Mouse (Mus musculus): Measurements from ENCODE around the gene Glod4. TPM values are rescaled to one million over a fixed set of nuclear protein-coding genes. Genes with fewer than 3 reads are reported as not detected.

Gene Glod4
- polyA plus RNA-seq, 1 experiment = 3.0 TPM

DNA sequence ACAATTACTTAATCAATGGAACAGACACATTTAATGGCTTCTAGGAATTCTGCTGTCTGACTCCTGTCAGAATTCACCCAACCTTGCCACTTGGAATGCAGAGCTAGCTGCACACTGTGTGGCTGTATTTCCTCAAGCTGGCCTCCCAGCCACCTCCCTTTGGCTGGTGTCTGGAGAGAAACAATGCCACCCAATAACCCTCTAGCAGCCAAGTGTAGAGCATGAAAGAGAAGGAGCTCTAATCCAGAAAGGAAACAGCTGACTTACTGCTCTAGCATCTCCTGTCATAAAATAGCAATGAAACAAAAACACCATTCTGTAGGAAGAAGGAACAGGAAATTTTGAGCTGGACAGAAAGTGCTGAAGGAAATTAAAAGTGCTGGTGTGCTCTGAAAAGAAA lies 142.4 kb downstream of the Glod4 start:
- TF ChIP-seq GATA1 (IDR thresholded peaks at IDR 0.05; ENCODE audit: borderline replicate concordance, low read length) = no peak
- no peak for TF ChIP-seq FLI1 (IDR thresholded peaks at IDR 0.05; ENCODE audit: low read length)
- H3K9me3 ChIP-seq = no peaks in the 10 kb centered on the region
- H3K4me3 ChIP-seq (replicated peaks) = no peak overlapping the region
- H3K36me3 ChIP-seq (replicated peaks; ENCODE audit: low read length) = peaks cover 71% of the 10 kb centered on the region
- H3K27me3 ChIP-seq (replicated peaks) = no peaks in the 10 kb centered on the region
- 0 out of 2 replicates have a peak, but pooled peaks cover 3% of the 10 kb centered on the region for H3K4me1 ChIP-seq

DNA sequence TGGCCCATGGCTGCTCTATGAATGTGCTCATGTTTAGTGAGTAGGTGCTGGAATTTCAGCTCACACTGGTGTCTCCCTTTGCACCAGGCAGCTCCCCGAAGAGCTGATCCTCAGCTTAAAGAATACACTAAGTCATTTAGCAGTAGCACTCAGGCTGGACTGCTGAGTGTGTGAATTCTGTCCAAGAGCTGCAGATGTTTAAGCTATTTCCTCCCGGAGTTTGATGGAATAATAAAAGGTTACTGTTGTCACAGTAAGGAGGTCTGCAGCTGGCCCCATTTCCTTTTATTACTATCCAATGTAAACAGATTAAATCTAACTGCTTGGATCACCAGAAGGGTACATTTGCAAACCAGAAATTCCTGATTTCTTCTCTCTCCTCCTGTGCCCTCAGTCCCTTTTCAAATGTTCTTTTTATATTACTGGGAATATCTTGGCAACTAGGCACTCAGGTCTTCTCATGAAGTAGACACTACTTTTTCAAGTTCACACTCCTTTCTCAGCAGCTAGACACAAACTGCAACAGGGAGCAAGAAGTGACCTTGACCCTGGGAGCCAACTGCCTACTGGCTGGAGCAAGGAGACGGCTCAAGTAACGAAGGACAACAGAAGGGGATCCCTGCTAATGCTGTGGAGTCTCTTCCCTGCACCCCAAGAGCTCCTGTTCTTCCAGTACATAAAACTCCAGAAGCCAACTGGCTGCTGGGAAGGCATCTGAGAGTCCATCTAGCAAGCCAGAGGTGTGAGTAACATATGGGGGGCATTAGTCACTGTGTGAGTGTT lies 144.1 kb downstream of the Glod4 start:
- H3K27me3 ChIP-seq (replicated peaks) = no peaks in the 10 kb centered on the region
- TF ChIP-seq GATA1 (IDR thresholded peaks at IDR 0.05; ENCODE audit: borderline replicate concordance, low read length) (no peak), FLI1 (IDR thresholded peaks at IDR 0.05; ENCODE audit: low read length) (no peak)
- H3K4me1 ChIP-seq = 0 out of 2 replicates have a peak, but pooled peaks cover 3% of the 10 kb centered on the region
- H3K9me3 ChIP-seq = no peaks in the 10 kb centered on the region
- H3K36me3 ChIP-seq (replicated peaks; ENCODE audit: low read length) = peaks cover 55% of the 10 kb centered on the region
- no peak overlapping the region for H3K4me3 ChIP-seq (replicated peaks)

- no peak overlapping the region for H3K4me3 ChIP-seq (replicated peaks)
- no peak for TF ChIP-seq FLI1 (IDR thresholded peaks at IDR 0.05; ENCODE audit: low read length)
- TF ChIP-seq GATA1 (IDR thresholded peaks at IDR 0.05; ENCODE audit: borderline replicate concordance, low read length) = no peak
- peaks cover 49% of the 10 kb centered on the region for H3K36me3 ChIP-seq (replicated peaks; ENCODE audit: low read length)
- no peaks in the 10 kb centered on the region for H3K27me3 ChIP-seq (replicated peaks)
- no peaks in the 10 kb centered on the region for H3K9me3 ChIP-seq
- peaks cover 10% of the 10 kb centered on the region for H3K4me1 ChIP-seq
These were observed 149.9 kb downstream of the Glod4 start for GRCm38 (mm10) chr11:76093610-76094009.

DNA sequence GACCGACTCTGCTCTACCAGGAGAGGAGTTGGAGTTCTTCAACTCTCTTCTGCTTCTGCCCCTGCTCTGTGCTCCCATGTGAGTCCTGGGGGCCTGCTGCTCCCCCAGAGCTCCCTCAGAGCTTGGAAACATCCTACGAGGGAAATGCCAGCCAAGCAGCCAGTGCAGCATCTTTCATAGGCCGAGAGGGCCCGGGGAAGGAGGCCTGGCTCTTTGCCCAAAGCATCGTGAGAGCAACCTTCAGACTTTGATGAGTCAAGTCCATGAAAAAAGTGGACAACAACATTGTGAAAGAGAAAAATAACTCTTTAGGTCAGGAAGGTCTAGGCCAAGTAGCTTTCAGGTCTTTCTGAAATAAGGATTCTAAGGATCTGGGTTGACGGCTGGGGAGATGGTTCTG lies 153.7 kb downstream of the Glod4 start:
- Histone ChIP-seq H3K4me3 (replicated peaks) (no peak overlapping the region), H3K27me3 (replicated peaks) (no peaks in the 10 kb centered on the region), H3K36me3 (replicated peaks; ENCODE audit: low read length) (peaks cover 66% of the 10 kb centered on the region), H3K4me1 (peaks cover 46% of the 10 kb centered on the region), H3K9me3 (no peaks in the 10 kb centered on the region)
- no peak for TF ChIP-seq FLI1 (IDR thresholded peaks at IDR 0.05; ENCODE audit: low read length)
- TF ChIP-seq GATA1 (IDR thresholded peaks at IDR 0.05; ENCODE audit: borderline replicate concordance, low read length) = no peak

DNA sequence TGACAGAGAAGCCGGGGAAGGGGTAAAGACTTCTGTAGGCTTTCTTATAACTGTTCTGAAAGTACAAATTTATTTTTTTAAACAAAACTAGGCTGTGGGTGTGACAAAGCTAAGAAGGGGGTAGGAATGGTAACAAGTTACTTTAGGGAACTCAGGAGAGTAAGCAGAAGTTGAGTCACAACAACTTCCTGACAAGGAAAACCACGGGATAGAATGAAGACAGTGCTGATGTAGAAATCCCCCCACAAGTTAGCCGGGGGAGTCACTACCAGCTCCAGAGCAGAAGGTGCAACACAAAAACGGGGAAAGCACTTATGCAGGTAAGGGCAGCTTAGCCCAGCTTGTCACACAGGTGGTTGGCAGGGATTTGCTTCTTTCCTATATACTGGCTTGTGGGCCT lies 155.0 kb downstream of the Glod4 start:
- H3K4me1 ChIP-seq = peaks cover 53% of the 10 kb centered on the region
- H3K36me3 ChIP-seq (replicated peaks; ENCODE audit: low read length) = peaks cover 73% of the 10 kb centered on the region
- no peaks in the 10 kb centered on the region for H3K9me3 ChIP-seq
- no peak for TF ChIP-seq GATA1 (IDR thresholded peaks at IDR 0.05; ENCODE audit: borderline replicate concordance, low read length)
- TF ChIP-seq FLI1 (IDR thresholded peaks at IDR 0.05; ENCODE audit: low read length) = no peak
- H3K27me3 ChIP-seq (replicated peaks) = no peaks in the 10 kb centered on the region
- H3K4me3 ChIP-seq (replicated peaks) = no peak overlapping the region

GRCm38 (mm10) chr11:76085898-76086591 lies 157.5 kb downstream of the Glod4 start:
- Histone ChIP-seq H3K4me1 (peaks cover 53% of the 10 kb centered on the region), H3K9me3 (no peaks in the 10 kb centered on the region), H3K27me3 (replicated peaks) (no peaks in the 10 kb centered on the region), H3K4me3 (replicated peaks) (no peak overlapping the region), H3K36me3 (replicated peaks; ENCODE audit: low read length) (peaks cover 74% of the 10 kb centered on the region)
- no peak for TF ChIP-seq FLI1 (IDR thresholded peaks at IDR 0.05; ENCODE audit: low read length)
- TF ChIP-seq GATA1 (IDR thresholded peaks at IDR 0.05; ENCODE audit: borderline replicate concordance, low read length) = no peak

- no peak for TF ChIP-seq FLI1 (IDR thresholded peaks at IDR 0.05; ENCODE audit: low read length)
- H3K27me3 ChIP-seq (replicated peaks) = no peaks in the 10 kb centered on the region
- no peak overlapping the region for H3K4me3 ChIP-seq (replicated peaks)
- H3K4me1 ChIP-seq = peaks cover 53% of the 10 kb centered on the region
- no peaks in the 10 kb centered on the region for H3K9me3 ChIP-seq
- H3K36me3 ChIP-seq (replicated peaks; ENCODE audit: low read length) = peaks cover 76% of the 10 kb centered on the region
These were observed 158.6 kb downstream of the Glod4 start for GRCm38 (mm10) chr11:76084943-76085342.

DNA sequence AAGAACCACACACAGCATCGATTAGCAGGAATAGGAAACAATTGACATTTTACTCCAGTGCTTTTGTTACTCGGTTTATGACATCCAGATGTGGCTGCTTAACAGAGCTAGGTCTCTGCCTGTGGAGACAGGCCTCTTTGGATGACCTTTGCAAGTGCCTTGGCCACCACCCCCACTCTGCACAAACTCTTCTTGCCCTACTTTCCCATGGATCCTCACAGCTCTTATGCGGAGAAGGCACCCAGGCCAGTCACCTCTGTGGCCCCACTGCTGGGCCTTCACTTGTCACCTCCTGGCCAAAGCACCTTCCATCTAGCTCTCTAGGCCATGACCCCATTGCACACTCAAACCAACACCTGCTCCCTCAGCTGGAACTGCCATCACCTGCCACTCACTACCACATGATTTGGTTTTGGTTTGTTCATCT lies 159.6 kb downstream of the Glod4 start:
- Histone ChIP-seq H3K9me3 (no peaks in the 10 kb centered on the region), H3K4me3 (replicated peaks) (no peak overlapping the region), H3K36me3 (replicated peaks; ENCODE audit: low read length) (peaks cover 77% of the 10 kb centered on the region), H3K4me1 (peaks cover 50% of the 10 kb centered on the region), H3K27me3 (replicated peaks) (no peaks in the 10 kb centered on the region)
- TF ChIP-seq GATA1 (IDR thresholded peaks at IDR 0.05; ENCODE audit: borderline replicate concordance, low read length) (no peak), FLI1 (IDR thresholded peaks at IDR 0.05; ENCODE audit: low read length) (no peak)

DNA sequence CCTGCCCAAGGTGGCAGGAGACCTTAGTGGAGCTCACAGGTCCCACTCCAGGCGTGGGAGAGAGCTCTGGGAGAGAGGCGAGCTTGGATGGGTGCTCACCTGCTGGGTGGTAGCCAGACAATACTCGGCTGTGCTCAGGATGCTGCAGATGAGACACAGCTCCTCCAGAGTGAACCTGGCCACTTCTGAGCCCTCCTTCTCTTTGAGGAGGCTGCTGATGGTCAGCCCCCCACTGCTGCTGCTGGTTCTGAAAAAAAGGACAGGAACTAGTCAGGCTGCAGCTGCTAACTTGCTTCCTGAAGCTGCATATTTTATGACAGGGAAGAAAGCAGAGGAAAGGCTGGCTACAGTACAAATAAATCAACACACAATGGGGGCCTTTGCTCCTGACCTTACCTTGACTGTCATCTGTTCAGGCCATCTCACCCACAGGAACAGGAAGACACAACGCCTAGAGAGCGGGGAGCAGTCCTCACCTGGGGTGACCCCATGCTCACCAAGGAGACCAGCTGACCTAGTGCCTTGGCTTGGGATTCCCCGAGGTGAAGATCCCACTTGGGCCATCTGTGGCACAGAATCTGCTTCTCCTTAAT lies 162.4 kb downstream of the Glod4 start:
- Histone ChIP-seq H3K27me3 (replicated peaks) (no peaks in the 10 kb centered on the region), H3K36me3 (replicated peaks; ENCODE audit: low read length) (peaks cover 90% of the 10 kb centered on the region), H3K4me3 (replicated peaks) (no peak overlapping the region), H3K4me1 (peaks cover 24% of the 10 kb centered on the region), H3K9me3 (no peaks in the 10 kb centered on the region)
- TF ChIP-seq GATA1 (IDR thresholded peaks at IDR 0.05; ENCODE audit: borderline replicate concordance, low read length) (no peak), FLI1 (IDR thresholded peaks at IDR 0.05; ENCODE audit: low read length) (no peak)

DNA sequence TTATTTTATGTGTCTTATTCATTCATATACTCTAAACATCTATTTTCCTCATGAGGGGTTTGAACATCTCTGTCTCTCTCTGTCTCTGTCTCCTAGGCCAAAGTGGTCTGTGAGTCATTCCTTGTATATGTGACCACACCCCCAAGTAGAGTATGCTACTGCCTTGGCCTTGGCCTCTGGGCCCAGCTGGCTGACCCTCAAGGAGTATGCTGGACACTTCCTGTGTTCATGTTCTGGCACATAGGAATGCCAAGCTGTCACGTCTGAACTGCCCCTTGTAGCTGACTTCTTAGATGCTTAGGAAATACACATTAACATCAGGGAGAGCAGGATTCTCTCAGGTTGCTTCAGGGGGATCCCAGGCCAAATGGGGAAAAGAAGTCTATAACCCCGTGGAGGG lies 163.2 kb downstream of the Glod4 start:
- Histone ChIP-seq H3K36me3 (replicated peaks; ENCODE audit: low read length) (peaks cover 91% of the 10 kb centered on the region), H3K27me3 (replicated peaks) (no peaks in the 10 kb centered on the region), H3K9me3 (no peaks in the 10 kb centered on the region), H3K4me3 (replicated peaks) (no peak overlapping the region), H3K4me1 (peaks cover 16% of the 10 kb centered on the region)
- TF ChIP-seq FLI1 (IDR thresholded peaks at IDR 0.05; ENCODE audit: low read length) = no peak
- TF ChIP-seq GATA1 (IDR thresholded peaks at IDR 0.05; ENCODE audit: borderline replicate concordance, low read length) = no peak
